12 mouse cellular contexts compared by ENCODE assay signal in genomic region chr2:169158760-169159159, GRCm38 (mm10).
DNase-seq lines count a peak whose midpoint lies in the region; ATAC-seq lines count a peak whose summit lies in the region.
"Had no signal": no experiment of that assay in that cellular context is flagged by ENCODE, and none has a peak within 500 bp of the region (broad histone marks: within the 10 kb centered on the region; RNA-seq: fewer than 3 reads in every experiment).

No protein-coding gene starts in this region.

- H3K4me2 ChIP-seq in heart, embryonic 13.5 days: peak overlapping the region; percentile 38
- H3K4me2 ChIP-seq in midbrain, embryonic 14.5 days (ENCODE audit: low read length): peak overlapping the region; percentile 42

- no peak for ATAC-seq in heart, embryonic 13.5 days (ENCODE audit: extremely low read depth, insufficient number of reproducible peaks, low FRiP score, low TSS enrichment)
- ATAC-seq in midbrain, embryonic 14.5 days (ENCODE audit: low FRiP score, low TSS enrichment): no peak
- no peak for ATAC-seq in inflammation-experienced regulatory T-cells, adult 6 months

- no peak overlapping the region for H3K27ac ChIP-seq in heart, embryonic 13.5 days (replicated peaks)
- H3K27ac ChIP-seq in midbrain, embryonic 14.5 days (replicated peaks; ENCODE audit: low read depth, low read length): no peak overlapping the region; the same call in 1 of the 2 replicates

- no peak overlapping the region for H3K9ac ChIP-seq in heart, embryonic 13.5 days
- H3K9ac ChIP-seq in midbrain, embryonic 14.5 days (replicated peaks; ENCODE audit: low read length): no peak overlapping the region

- peaks cover 5% of the 10 kb centered on the region; the same call in 1 of the 2 replicates for H3K4me1 ChIP-seq in heart, embryonic 13.5 days
- 0 out of 2 replicates have a peak, but pooled peaks cover 11% of the 10 kb centered on the region for H3K4me1 ChIP-seq in midbrain, embryonic 14.5 days (ENCODE audit: control insufficient read depth, insufficient read depth, low read length)

- 57% methylated on average over 11 of the region's 11 CpGs for WGBS in heart, embryonic 13.5 days
- WGBS in midbrain, embryonic 14.5 days: 17% methylated on average over 11 of the region's 11 CpGs

- no peaks in the 10 kb centered on the region for H3K9me3 ChIP-seq in heart, embryonic 13.5 days
- no peaks in the 10 kb centered on the region for H3K9me3 ChIP-seq in midbrain, embryonic 14.5 days (ENCODE audit: control insufficient read depth, low read length)

- no peaks in the 10 kb centered on the region for H3K36me3 ChIP-seq in heart, embryonic 13.5 days
- no peaks in the 10 kb centered on the region for H3K36me3 ChIP-seq in midbrain, embryonic 14.5 days (ENCODE audit: control insufficient read depth, insufficient read depth, low read length)

- intact Hi-C loops in heart, postnatal 25 days (cut with DNase I): no loop called here

- no peaks in the 10 kb centered on the region; the same call in 1 of the 2 replicates for H3K27me3 ChIP-seq in heart, embryonic 13.5 days (replicated peaks)
- H3K27me3 ChIP-seq in midbrain, embryonic 14.5 days (ENCODE audit: control insufficient read depth, insufficient read depth, low read length): no peaks in the 10 kb centered on the region

- H3K4me3 ChIP-seq in heart, embryonic 13.5 days: no peak overlapping the region
- H3K4me3 ChIP-seq in midbrain, embryonic 14.5 days (replicated peaks; ENCODE audit: low read depth, low read length): no peak overlapping the region

- DNase-seq in heart, postnatal 25 days (ENCODE audit: low spot score): no peak
- DNase-seq in retina, postnatal 1 day: peak; percentile 18
- no peak for DNase-seq in retina, embryonic 14.5 days (ENCODE audit: low spot score)
- DNase-seq in midbrain, embryonic 14.5 days: peak; percentile 50
- DNase-seq in embryo, embryonic 10.5 days (ENCODE audit: low spot score): no peak
- no peak for DNase-seq in MN1 (ENCODE audit: low spot score)
- DNase-seq: adrenal gland, adult 8-10 months; cerebellum, adult 8-10 months; gastrocnemius, postnatal 36 days; thymus, postnatal 36 days had no signal

Comparison
In these comparisons a context has a peak if more than half of its experiments do, and no peak if none do; other contexts are left out.
1. DNase-seq: peak in retina, postnatal 1 day (single experiment) and midbrain, embryonic 14.5 days (single experiment); none in heart, postnatal 25 days (single experiment), retina, embryonic 14.5 days (single experiment), embryo, embryonic 10.5 days (single experiment) and MN1 (single experiment).